Mouse (Mus musculus): ENCODE measurements at regions not wholly inside any gene's neighbourhood (a gene's known extent, or its start where the extent isn't known, plus 50 kb on each side); places are given as distances from the start of the nearest gene placed in this dataset.

- H3K4me2 ChIP-seq (ENCODE audit: low read depth, low read length), result no peak overlapping the region
- H3K36me3 ChIP-seq (replicated peaks; ENCODE audit: insufficient read depth, low read length), result no peaks in the 10 kb centered on the region
- no peaks in the 10 kb centered on the region for H3K27me3 ChIP-seq (ENCODE audit: insufficient read depth, low read length)
- no peak overlapping the region for H3K27ac ChIP-seq (ENCODE audit: low read depth)
- no peak overlapping the region for H3K4me3 ChIP-seq (ENCODE audit: low read depth, low read length)
- ATAC-seq (no peak), DNase-seq (peak; percentile 36)
- H3K4me1 ChIP-seq (ENCODE audit: insufficient read depth), result no peaks in the 10 kb centered on the region
- no peak overlapping the region for H3K9ac ChIP-seq (replicated peaks)
- no peaks in the 10 kb centered on the region for H3K9me3 ChIP-seq (ENCODE audit: low read length)
- TF ChIP-seq CTCF (IDR thresholded peaks at IDR 0.05; ENCODE audit: low read depth) (peak; percentile 65), EP300 (IDR thresholded peaks at IDR 0.05; ENCODE audit: low read depth) (no peak)
- 32% methylated on average over 5 of the region's 5 CpGs for WGBS (ENCODE audit: insufficient replicate concordance)
Observed at GRCm38 (mm10) chr2:147808036-147808675, 238.6 kb downstream of the Foxa2 start.

GRCm38 (mm10) chr2:147803102-147803501, 243.7 kb downstream of the Foxa2 start:
- no peak overlapping the region for H3K9ac ChIP-seq (replicated peaks)
- TF ChIP-seq EP300 (IDR thresholded peaks at IDR 0.05; ENCODE audit: low read depth) (no peak), CTCF (IDR thresholded peaks at IDR 0.05; ENCODE audit: low read depth) (peak; percentile 50)
- no peak overlapping the region for H3K4me2 ChIP-seq (ENCODE audit: low read depth, low read length)
- no peaks in the 10 kb centered on the region for H3K4me1 ChIP-seq (ENCODE audit: insufficient read depth)
- DNase-seq (peak; percentile 49), ATAC-seq (no peak)
- no peak overlapping the region for H3K4me3 ChIP-seq (ENCODE audit: low read depth, low read length)
- H3K9me3 ChIP-seq (ENCODE audit: low read length), result no peaks in the 10 kb centered on the region
- H3K27me3 ChIP-seq (ENCODE audit: insufficient read depth, low read length), result no peaks in the 10 kb centered on the region
- no peak overlapping the region for H3K27ac ChIP-seq (ENCODE audit: low read depth)
- H3K36me3 ChIP-seq (replicated peaks; ENCODE audit: insufficient read depth, low read length), result no peaks in the 10 kb centered on the region
- 25% methylated on average over 4 of the region's 4 CpGs for whole genome bisulfite sequencing (ENCODE audit: insufficient replicate concordance)

- Histone ChIP-seq H3K36me3 (replicated peaks; ENCODE audit: insufficient read depth, low read length) (no peaks in the 10 kb centered on the region), H3K4me3 (ENCODE audit: low read depth, low read length) (no peak overlapping the region), H3K27me3 (ENCODE audit: insufficient read depth, low read length) (no peaks in the 10 kb centered on the region), H3K4me1 (ENCODE audit: insufficient read depth) (no peaks in the 10 kb centered on the region), H3K9ac (replicated peaks) (no peak overlapping the region), H3K9me3 (ENCODE audit: low read length) (no peaks in the 10 kb centered on the region), H3K4me2 (ENCODE audit: low read depth, low read length) (no peak overlapping the region), H3K27ac (ENCODE audit: low read depth) (no peak overlapping the region)
- WGBS (ENCODE audit: insufficient replicate concordance), result 63% methylated on average over 8 of the region's 8 CpGs
- TF ChIP-seq EP300 (IDR thresholded peaks at IDR 0.05; ENCODE audit: low read depth) (no peak), CTCF (IDR thresholded peaks at IDR 0.05; ENCODE audit: low read depth) (no peak)
- no peak for ATAC-seq
- DNase-seq, result no peak
Observed at GRCm38 (mm10) chr2:147791434-147791833, 255.3 kb downstream of the Foxa2 start.

GRCm38 (mm10) chr2:147789877-147790276, 256.9 kb downstream of the Foxa2 start:
- Histone ChIP-seq H3K4me1 (ENCODE audit: insufficient read depth) (no peaks in the 10 kb centered on the region), H3K4me2 (ENCODE audit: low read depth, low read length) (no peak overlapping the region), H3K36me3 (replicated peaks; ENCODE audit: insufficient read depth, low read length) (no peaks in the 10 kb centered on the region), H3K9ac (replicated peaks) (no peak overlapping the region), H3K4me3 (ENCODE audit: low read depth, low read length) (no peak overlapping the region), H3K9me3 (ENCODE audit: low read length) (no peaks in the 10 kb centered on the region), H3K27ac (ENCODE audit: low read depth) (no peak overlapping the region), H3K27me3 (ENCODE audit: insufficient read depth, low read length) (no peaks in the 10 kb centered on the region)
- DNase-seq (no peak), ATAC-seq (no peak)
- 55% methylated on average over 1 of the region's 1 CpGs for WGBS (ENCODE audit: insufficient replicate concordance)
- no peak for TF ChIP-seq CTCF (IDR thresholded peaks at IDR 0.05; ENCODE audit: low read depth)
- TF ChIP-seq EP300 (IDR thresholded peaks at IDR 0.05; ENCODE audit: low read depth), result no peak

GRCm38 (mm10) chr2:147789268-147789667, 257.5 kb downstream of the Foxa2 start:
- Histone ChIP-seq H3K4me3 (ENCODE audit: low read depth, low read length) (no peak overlapping the region), H3K27ac (ENCODE audit: low read depth) (no peak overlapping the region), H3K9ac (replicated peaks) (no peak overlapping the region), H3K4me1 (ENCODE audit: insufficient read depth) (no peaks in the 10 kb centered on the region), H3K9me3 (ENCODE audit: low read length) (no peaks in the 10 kb centered on the region), H3K36me3 (replicated peaks; ENCODE audit: insufficient read depth, low read length) (no peaks in the 10 kb centered on the region), H3K27me3 (ENCODE audit: insufficient read depth, low read length) (no peaks in the 10 kb centered on the region), H3K4me2 (ENCODE audit: low read depth, low read length) (no peak overlapping the region)
- 11% methylated on average over 3 of the region's 3 CpGs for WGBS (ENCODE audit: insufficient replicate concordance)
- TF ChIP-seq CTCF (IDR thresholded peaks at IDR 0.05; ENCODE audit: low read depth) (peak; percentile 64), EP300 (IDR thresholded peaks at IDR 0.05; ENCODE audit: low read depth) (no peak)
- peak; percentile 59 for DNase-seq
- no peak for ATAC-seq

- Histone ChIP-seq H3K36me3 (replicated peaks; ENCODE audit: insufficient read depth, low read length) (no peaks in the 10 kb centered on the region), H3K9ac (replicated peaks) (no peak overlapping the region), H3K27me3 (ENCODE audit: insufficient read depth, low read length) (no peaks in the 10 kb centered on the region), H3K4me1 (ENCODE audit: insufficient read depth) (no peaks in the 10 kb centered on the region), H3K27ac (ENCODE audit: low read depth) (no peak overlapping the region), H3K4me2 (ENCODE audit: low read depth, low read length) (no peak overlapping the region), H3K9me3 (ENCODE audit: low read length) (no peaks in the 10 kb centered on the region), H3K4me3 (ENCODE audit: low read depth, low read length) (no peak overlapping the region)
- ATAC-seq, result no peak
- WGBS (ENCODE audit: insufficient replicate concordance), result 57% methylated on average over 3 of the region's 3 CpGs
- TF ChIP-seq CTCF (IDR thresholded peaks at IDR 0.05; ENCODE audit: low read depth), result peak; percentile 15; the same call in 1 of the 2 replicates
- TF ChIP-seq EP300 (IDR thresholded peaks at IDR 0.05; ENCODE audit: low read depth), result no peak
- DNase-seq, result no peak
Observed at GRCm38 (mm10) chr2:147788001-147788400, 258.8 kb downstream of the Foxa2 start.
